Mouse (Mus musculus) cerebellum, adult 11-12 months (tissue): ENCODE results near the gene Atp6v0a1.

Experiments
- DNase-seq: peaks from one replicate; pipeline ENCODE4 v3.0.0; 2022

Gene Atp6v0a1

GRCm38 (mm10) chr11:101030136-101030807 lies 21.0 kb downstream of the Atp6v0a1 start:
- DNase-seq, result no peak

- DNase-seq, result no peak
These were observed 21.5 kb downstream of the Atp6v0a1 start for GRCm38 (mm10) chr11:101030808-101031156.

- no peak for DNase-seq
These were observed 22.2 kb downstream of the Atp6v0a1 start for GRCm38 (mm10) chr11:101031470-101031869.

- no peak for DNase-seq
These were observed 24.7 kb downstream of the Atp6v0a1 start for GRCm38 (mm10) chr11:101033856-101034500.

GRCm38 (mm10) chr11:101034614-101035327 lies 25.5 kb downstream of the Atp6v0a1 start:
- DNase-seq, result no peak

- no peak for DNase-seq
These were observed 26.1 kb downstream of the Atp6v0a1 start for GRCm38 (mm10) chr11:101035328-101035695.

- no peak for DNase-seq
These were observed 28.5 kb downstream of the Atp6v0a1 start for GRCm38 (mm10) chr11:101037795-101038194.

GRCm38 (mm10) chr11:101045826-101046225 lies 36.6 kb downstream of the Atp6v0a1 start:
- DNase-seq, result no peak

- DNase-seq, result no peak
These were observed 37.2 kb downstream of the Atp6v0a1 start for GRCm38 (mm10) chr11:101046440-101046839.

GRCm38 (mm10) chr11:101047502-101047901 lies 38.2 kb downstream of the Atp6v0a1 start:
- no peak for DNase-seq

GRCm38 (mm10) chr11:101050359-101050758 lies 41.1 kb downstream of the Atp6v0a1 start:
- DNase-seq, result peak; percentile 84

GRCm38 (mm10) chr11:101051051-101051493 lies 41.8 kb downstream of the Atp6v0a1 start:
- peak; percentile 62 for DNase-seq

GRCm38 (mm10) chr11:101051617-101052016 lies 42.4 kb downstream of the Atp6v0a1 start:
- no peak for DNase-seq

GRCm38 (mm10) chr11:101052751-101053473 lies 43.7 kb downstream of the Atp6v0a1 start:
- no peak for DNase-seq

- no peak for DNase-seq
These were observed 44.7 kb downstream of the Atp6v0a1 start for GRCm38 (mm10) chr11:101053974-101054373.

GRCm38 (mm10) chr11:101055418-101055817 lies 46.2 kb downstream of the Atp6v0a1 start:
- DNase-seq, result peak; percentile 38

- no peak for DNase-seq
These were observed 47.6 kb downstream of the Atp6v0a1 start for GRCm38 (mm10) chr11:101056885-101057284.

- DNase-seq, result peak; percentile 87
These were observed 48.6 kb downstream of the Atp6v0a1 start for GRCm38 (mm10) chr11:101057860-101058259.

- no peak for DNase-seq
These were observed 49.5 kb downstream of the Atp6v0a1 start for GRCm38 (mm10) chr11:101058726-101059125.

- DNase-seq, result no peak
These were observed 50.2 kb downstream of the Atp6v0a1 start for GRCm38 (mm10) chr11:101059473-101059872.

GRCm38 (mm10) chr11:101060126-101060525 lies 50.9 kb downstream of the Atp6v0a1 start:
- peak; percentile 57 for DNase-seq

- peak; percentile 22 for DNase-seq
These were observed 51.8 kb downstream of the Atp6v0a1 start for GRCm38 (mm10) chr11:101061049-101061448.
